9 mouse cellular contexts compared by ENCODE assay signal in the genomic region with DNA sequence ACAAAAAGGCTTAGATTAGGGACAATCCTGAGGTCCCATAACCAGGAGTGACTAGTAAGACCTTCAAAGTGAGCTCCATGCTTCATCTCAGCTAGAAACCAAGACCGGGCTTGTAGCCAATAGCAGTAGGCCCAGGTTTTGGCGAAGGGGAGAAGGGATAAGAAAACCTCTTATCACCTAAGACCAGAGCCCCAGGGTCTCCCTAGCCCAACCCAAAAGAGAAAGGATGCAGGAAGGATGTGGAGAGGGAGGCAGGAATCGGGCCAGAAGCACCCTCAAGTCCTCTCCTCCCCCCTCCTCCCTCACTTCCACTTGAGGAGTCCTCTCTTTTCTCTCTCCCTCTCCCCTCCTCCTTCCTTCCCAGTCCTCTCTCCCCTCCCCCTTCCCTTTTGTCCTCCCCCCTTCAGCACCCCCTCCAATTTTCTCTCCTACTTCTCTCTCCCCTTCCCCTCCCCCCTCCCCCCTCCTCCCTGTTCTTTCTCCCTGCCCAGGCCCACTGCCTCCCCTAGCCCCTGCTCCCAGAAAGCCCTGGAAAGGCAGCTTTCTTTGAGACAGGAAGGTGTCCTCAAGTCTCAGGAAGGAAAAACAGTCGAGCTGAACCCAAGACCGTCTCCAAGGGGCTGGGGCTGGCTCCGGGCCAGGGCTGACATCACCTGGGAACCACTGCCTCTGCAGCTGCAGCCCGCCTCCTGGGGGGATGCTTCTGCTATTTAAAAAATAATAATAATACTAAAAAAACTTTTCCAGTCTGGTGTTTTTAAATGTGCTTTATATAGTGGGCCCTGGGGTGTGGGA. TPM values are rescaled to one million over a fixed set of nuclear protein-coding genes. Genes with fewer than 3 reads are reported as not detected.
DNase-seq lines count a peak whose midpoint lies in the region; ATAC-seq and TF ChIP-seq lines count a peak whose summit lies in the region.
"Had no signal": no experiment of that assay in that cellular context is flagged by ENCODE, and none has a peak within 500 bp of the region (broad histone marks: within the 10 kb centered on the region; RNA-seq: fewer than 3 reads in every experiment).

No protein-coding gene starts in this region.

- H3K36me3 ChIP-seq in stomach, embryonic 16.5 days (ENCODE audit: control insufficient read depth, insufficient read depth, low read length): no peaks in the 10 kb centered on the region

- no peak overlapping the region for H3K4me3 ChIP-seq in stomach, embryonic 16.5 days (replicated peaks; ENCODE audit: low read length)
- H3K4me3 ChIP-seq in cerebellum, adult 2 months (replicated peaks; ENCODE audit: insufficient read depth, low read depth, low read length): no peak overlapping the region

- no peak overlapping the region for H3K9ac ChIP-seq in stomach, embryonic 16.5 days (ENCODE audit: low read length)
- H3K9ac ChIP-seq: liver, embryonic 14.5 days had no signal

- no peak for TF ChIP-seq POLR2A in cerebellum, adult 2 months (IDR thresholded peaks at IDR 0.05; ENCODE audit: borderline replicate concordance, insufficient read depth, low read length)

- DNase-seq in testis, postnatal 10 days (ENCODE audit: low spot score): peak; percentile 62
- no peak for DNase-seq in testis, postnatal 14 days (ENCODE audit: low spot score)
- DNase-seq in gastrocnemius, adult 18-20 months (ENCODE audit: low spot score): peak; percentile 62
- DNase-seq in left cerebral cortex, adult 8-10 months (ENCODE audit: low spot score in 2 of 2): no peak
- no peak for DNase-seq in cerebellum, adult 2 months
- DNase-seq in ovary, postnatal 10 days (ENCODE audit: low spot score): no peak

- no peaks in the 10 kb centered on the region for H3K4me1 ChIP-seq in stomach, embryonic 16.5 days (ENCODE audit: control insufficient read depth, insufficient read depth, low read length)
- H3K4me1 ChIP-seq in cerebellum, adult 2 months (ENCODE audit: control insufficient read depth, insufficient read depth, low read length): no peaks in the 10 kb centered on the region

- 40% methylated on average over 7 of the region's 7 CpGs for WGBS in stomach, embryonic 16.5 days
- WGBS in cerebellum, adult 2 months: 48% methylated on average over 7 of the region's 7 CpGs

- peak; percentile 79 to 93 for ATAC-seq in hematopoietic stem cell, adult 5-6 weeks (replicated peaks in 1 of 2; ENCODE audit: insufficient read depth in 1 of 2, low FRiP score in 2 of 2, low TSS enrichment in 1 of 2, low read depth in 1 of 2, poor library complexity in 2 of 2, severe bottlenecking in 2 of 2)
- peak; percentile 60; the same call in 1 of the 2 replicates for ATAC-seq in stomach, embryonic 16.5 days (ENCODE audit: insufficient read depth, low FRiP score)

- TF ChIP-seq CTCF in cerebellum, adult 2 months (IDR thresholded peaks at IDR 0.05; ENCODE audit: borderline replicate concordance, insufficient read depth, low read depth, low read length): no peak

- H3K27me3 ChIP-seq in stomach, embryonic 16.5 days (ENCODE audit: control insufficient read depth, insufficient read depth, low read length): no peaks in the 10 kb centered on the region
- no peaks in the 10 kb centered on the region for H3K27me3 ChIP-seq in cerebellum, adult 2 months (ENCODE audit: control insufficient read depth, insufficient read depth, low read length)

- no peak overlapping the region for H3K27ac ChIP-seq in stomach, embryonic 16.5 days (ENCODE audit: low read length)
- no peak overlapping the region for H3K27ac ChIP-seq in cerebellum, adult 2 months (ENCODE audit: insufficient read depth, low read length)
- H3K27ac ChIP-seq: liver, embryonic 14.5 days had no signal

- no peak overlapping the region for H3K4me2 ChIP-seq in stomach, embryonic 16.5 days (ENCODE audit: low read depth, low read length)

- no peaks in the 10 kb centered on the region; the same call in 1 of the 2 replicates for H3K9me3 ChIP-seq in stomach, embryonic 16.5 days (replicated peaks; ENCODE audit: control insufficient read depth, low read length)

RNA-seq across cellular contexts. Expression of a gene that starts 12.2 kb away (rescaled TPM):
- total RNA-seq in gastrocnemius, adult 18-20 months (2021): 10 to 100 TPM in 1 of 2 experiments, 1 to 10 TPM in 1; 5.5 to 13.9 TPM
- total RNA-seq in hematopoietic stem cell, adult 5-6 weeks (2017): 4.3 and 10.6 TPM in 2 replicates
- polyA plus RNA-seq in stomach, embryonic 16.5 days (2015; fragmentation: Nextera tagmentation; extraction: Ambion mirVana): 3.0 and 5.7 TPM in 2 replicates
- total RNA-seq in left cerebral cortex, adult 8-10 months (2022): 1 to 10 TPM in 2 of 4 experiments, under 1 TPM in 2; 0.91 to 1.5 (median 1.0) TPM
- polyA plus RNA-seq in cerebellum, adult 2 months (2012; rRNA removed): 2.6 TPM in 2 replicates

RNA-seq across cellular contexts. Expression of a gene that starts 50.3 kb away (rescaled TPM):
- total RNA-seq in gastrocnemius, adult 18-20 months (2021): 10 to 100 TPM; 19.6 to 67.1 TPM
- total RNA-seq in hematopoietic stem cell, adult 5-6 weeks (2017): 13.4 and 16.3 TPM in 2 replicates
- polyA plus RNA-seq in stomach, embryonic 16.5 days (2015; fragmentation: Nextera tagmentation; extraction: Ambion mirVana): 13.8 and 14.4 TPM in 2 replicates
- 100 to 1,000 TPM in 1 of 4 experiments, 10 to 100 TPM in 3; 84.6 to 103 (median 91.5) TPM for total RNA-seq in left cerebral cortex, adult 8-10 months (2022)
- 138 TPM in 2 replicates for polyA plus RNA-seq in cerebellum, adult 2 months (2012; rRNA removed)

Comparison
In these comparisons a context has a peak if more than half of its experiments do, and no peak if none do; other contexts are left out.
1. DNase-seq: peak in testis, postnatal 10 days (single experiment) and gastrocnemius, adult 18-20 months (single experiment); none in testis, postnatal 14 days (single experiment), left cerebral cortex, adult 8-10 months (0 of 2), cerebellum, adult 2 months (0 of 2) and ovary, postnatal 10 days (single experiment).